Mouse (Mus musculus): ENCODE measurements around the gene Shisal1. TPM values are rescaled to one million over a fixed set of nuclear protein-coding genes. Genes with fewer than 3 reads are reported as not detected.
A peak's percentile ranks its signal among the peaks of the same experiment; 100 is the strongest.

Shisal1 gene
- total RNA-seq, 2 experiments from 2014 or later, result not detected

- peak; percentile 80 for ATAC-seq (replicated peaks; ENCODE audit: low FRiP score, poor library complexity, severe bottlenecking)
Measured at GRCm38 (mm10) chr15:84430482-84430881, 16.4 kb downstream of the Shisal1 start.

- no peak for ATAC-seq (replicated peaks; ENCODE audit: low FRiP score, poor library complexity, severe bottlenecking)
Measured at GRCm38 (mm10) chr15:84427624-84428023, 19.3 kb downstream of the Shisal1 start.

- no peak for ATAC-seq (replicated peaks; ENCODE audit: low FRiP score, poor library complexity, severe bottlenecking)
Measured at GRCm38 (mm10) chr15:84425733-84426132, 21.2 kb downstream of the Shisal1 start.

- ATAC-seq (replicated peaks; ENCODE audit: low FRiP score, poor library complexity, severe bottlenecking), result no peak
Measured at GRCm38 (mm10) chr15:84423781-84424180, 23.1 kb downstream of the Shisal1 start.

GRCm38 (mm10) chr15:84418266-84418610 is 28.7 kb downstream of the Shisal1 start:
- ATAC-seq (replicated peaks; ENCODE audit: low FRiP score, poor library complexity, severe bottlenecking), result no peak

- no peak for ATAC-seq (replicated peaks; ENCODE audit: low FRiP score, poor library complexity, severe bottlenecking)
Measured at GRCm38 (mm10) chr15:84417592-84418265, 29.2 kb downstream of the Shisal1 start.

GRCm38 (mm10) chr15:84417017-84417416 is 29.9 kb downstream of the Shisal1 start:
- ATAC-seq (replicated peaks; ENCODE audit: low FRiP score, poor library complexity, severe bottlenecking), result no peak

GRCm38 (mm10) chr15:84414040-84414848 is 32.7 kb downstream of the Shisal1 start:
- ATAC-seq (replicated peaks; ENCODE audit: low FRiP score, poor library complexity, severe bottlenecking), result no peak

GRCm38 (mm10) chr15:84412409-84412808 is 34.5 kb downstream of the Shisal1 start:
- ATAC-seq (replicated peaks; ENCODE audit: low FRiP score, poor library complexity, severe bottlenecking), result peak; percentile 85

- ATAC-seq (replicated peaks; ENCODE audit: low FRiP score, poor library complexity, severe bottlenecking), result no peak
Measured at GRCm38 (mm10) chr15:84410052-84410451, 36.8 kb downstream of the Shisal1 start.

- ATAC-seq (replicated peaks; ENCODE audit: low FRiP score, poor library complexity, severe bottlenecking), result no peak
Measured at GRCm38 (mm10) chr15:84408576-84408975, 38.3 kb downstream of the Shisal1 start.

- ATAC-seq (replicated peaks; ENCODE audit: low FRiP score, poor library complexity, severe bottlenecking), result no peak
Measured at GRCm38 (mm10) chr15:84405759-84406158, 41.1 kb downstream of the Shisal1 start.

- ATAC-seq (replicated peaks; ENCODE audit: low FRiP score, poor library complexity, severe bottlenecking), result no peak
Measured at GRCm38 (mm10) chr15:84403454-84404113, 43.3 kb downstream of the Shisal1 start.

- no peak for ATAC-seq (replicated peaks; ENCODE audit: low FRiP score, poor library complexity, severe bottlenecking)
Measured at GRCm38 (mm10) chr15:84398617-84399016, 48.3 kb downstream of the Shisal1 start.

- ATAC-seq (replicated peaks; ENCODE audit: low FRiP score, poor library complexity, severe bottlenecking), result no peak
Measured at GRCm38 (mm10) chr15:84397663-84398169, 49.2 kb downstream of the Shisal1 start.

- no peak for ATAC-seq (replicated peaks; ENCODE audit: low FRiP score, poor library complexity, severe bottlenecking)
Measured at GRCm38 (mm10) chr15:84395341-84396067, 51.4 kb downstream of the Shisal1 start.

- ATAC-seq (replicated peaks; ENCODE audit: low FRiP score, poor library complexity, severe bottlenecking), result no peak
Measured at GRCm38 (mm10) chr15:84393341-84393740, 53.6 kb downstream of the Shisal1 start.

- ATAC-seq (replicated peaks; ENCODE audit: low FRiP score, poor library complexity, severe bottlenecking), result no peak
Measured at GRCm38 (mm10) chr15:84392840-84393239, 54.1 kb downstream of the Shisal1 start.

- no peak for ATAC-seq (replicated peaks; ENCODE audit: low FRiP score, poor library complexity, severe bottlenecking)
Measured at GRCm38 (mm10) chr15:84392131-84392530, 54.8 kb downstream of the Shisal1 start.

GRCm38 (mm10) chr15:84388698-84389131 is 58.2 kb downstream of the Shisal1 start:
- no peak for ATAC-seq (replicated peaks; ENCODE audit: low FRiP score, poor library complexity, severe bottlenecking)

Measured in erythroid progenitor cell, adult 5-6 weeks (primary cell).